Mouse (Mus musculus) granulocyte monocyte progenitor cell, adult 5-6 weeks (primary cell): ENCODE data around the gene Hmgb1. TPM values are rescaled to one million over a fixed set of nuclear protein-coding genes. Genes with fewer than 3 reads are reported as not detected.

Experiments used
- ATAC-seq: replicated peaks from 2 replicates; pipeline ENCODE4 v1.8.0; 2016; ENCODE audit warnings: mild to moderate bottlenecking, moderate TSS enrichment, inconsistent platforms; ENCODE audit not compliant: poor library complexity, severe bottlenecking
- total RNA-seq, 2 experiments: library from RNA; stranded (forward) in 1 of 2; stranded (reverse) in 1 of 2; fragments of 200-712, 200-1000 nt in 1 of 2; fragments of >200 nt in 1 of 2; fragmentation: Nextera tagmentation in 1 of 2; gene quantifications; 2 replicates each; pipeline ENCODE4 v1.2.3; 2014 to 2017

The Hmgb1 gene
- total RNA-seq, 2 experiments from 2014 or later = 1,067 to 1,480 TPM

- ATAC-seq = no peak
Observed at GRCm38 (mm10) chr5:149077136-149077535, 107.2 kb downstream of the Hmgb1 start.

- no peak for ATAC-seq
Observed at GRCm38 (mm10) chr5:149071546-149071945, 112.7 kb downstream of the Hmgb1 start.

GRCm38 (mm10) chr5:149068745-149069144 is 115.5 kb downstream of the Hmgb1 start:
- no peak for ATAC-seq

DNA sequence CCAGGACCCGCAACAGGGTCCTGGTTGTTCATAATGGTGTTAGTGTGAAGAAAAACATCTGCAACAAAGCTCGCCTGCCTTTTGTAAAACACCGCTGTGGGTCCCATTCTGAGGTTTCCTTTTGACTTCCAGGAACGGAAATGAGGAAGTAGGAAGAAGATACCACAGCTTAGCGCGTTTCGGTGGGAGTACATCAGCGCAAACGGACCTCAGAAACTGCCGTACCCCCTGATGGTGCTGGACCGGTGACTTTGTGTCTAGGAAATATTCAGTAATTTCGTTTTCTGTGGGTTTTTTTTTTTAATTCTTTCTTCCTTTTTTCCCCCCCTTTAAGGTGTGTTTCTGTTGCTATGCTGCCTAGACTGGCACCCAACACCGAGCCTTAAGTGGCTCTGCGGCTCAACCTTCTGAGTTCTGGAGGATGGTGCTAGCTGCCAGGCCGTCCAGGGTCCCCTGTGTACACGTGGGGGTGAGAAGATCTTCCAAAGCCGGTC is 116.0 kb downstream of the Hmgb1 start:
- peak; percentile 92 for ATAC-seq

DNA sequence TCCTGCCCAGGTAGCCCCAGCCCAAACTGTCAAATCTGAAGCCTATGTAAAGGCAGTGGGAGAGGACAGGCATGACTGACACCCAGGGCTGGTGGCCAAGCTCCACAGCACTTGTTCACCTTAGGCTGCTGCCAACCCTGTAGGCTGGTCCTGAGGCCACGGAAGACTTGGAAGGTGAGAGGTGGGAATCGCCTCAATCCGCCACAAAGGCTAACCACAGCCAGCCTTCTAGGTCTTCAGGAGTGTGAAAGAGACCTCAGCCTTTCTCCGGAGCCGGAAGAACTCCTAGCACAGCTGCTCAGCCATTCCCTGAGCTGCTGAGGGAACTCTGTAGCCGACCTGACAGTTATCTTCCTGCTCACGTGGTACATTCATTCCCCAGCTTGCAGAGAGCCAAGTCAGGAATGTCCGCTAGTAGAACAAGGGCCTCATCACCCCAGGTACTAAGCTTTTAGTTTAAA is 116.8 kb downstream of the Hmgb1 start:
- ATAC-seq = peak; percentile 21

GRCm38 (mm10) chr5:149062833-149063232 is 121.5 kb downstream of the Hmgb1 start:
- ATAC-seq = no peak

- ATAC-seq = peak; percentile 8; the same call in 1 of the 2 replicates
Observed at GRCm38 (mm10) chr5:149053352-149054168, 130.7 kb downstream of the Hmgb1 start.

DNA sequence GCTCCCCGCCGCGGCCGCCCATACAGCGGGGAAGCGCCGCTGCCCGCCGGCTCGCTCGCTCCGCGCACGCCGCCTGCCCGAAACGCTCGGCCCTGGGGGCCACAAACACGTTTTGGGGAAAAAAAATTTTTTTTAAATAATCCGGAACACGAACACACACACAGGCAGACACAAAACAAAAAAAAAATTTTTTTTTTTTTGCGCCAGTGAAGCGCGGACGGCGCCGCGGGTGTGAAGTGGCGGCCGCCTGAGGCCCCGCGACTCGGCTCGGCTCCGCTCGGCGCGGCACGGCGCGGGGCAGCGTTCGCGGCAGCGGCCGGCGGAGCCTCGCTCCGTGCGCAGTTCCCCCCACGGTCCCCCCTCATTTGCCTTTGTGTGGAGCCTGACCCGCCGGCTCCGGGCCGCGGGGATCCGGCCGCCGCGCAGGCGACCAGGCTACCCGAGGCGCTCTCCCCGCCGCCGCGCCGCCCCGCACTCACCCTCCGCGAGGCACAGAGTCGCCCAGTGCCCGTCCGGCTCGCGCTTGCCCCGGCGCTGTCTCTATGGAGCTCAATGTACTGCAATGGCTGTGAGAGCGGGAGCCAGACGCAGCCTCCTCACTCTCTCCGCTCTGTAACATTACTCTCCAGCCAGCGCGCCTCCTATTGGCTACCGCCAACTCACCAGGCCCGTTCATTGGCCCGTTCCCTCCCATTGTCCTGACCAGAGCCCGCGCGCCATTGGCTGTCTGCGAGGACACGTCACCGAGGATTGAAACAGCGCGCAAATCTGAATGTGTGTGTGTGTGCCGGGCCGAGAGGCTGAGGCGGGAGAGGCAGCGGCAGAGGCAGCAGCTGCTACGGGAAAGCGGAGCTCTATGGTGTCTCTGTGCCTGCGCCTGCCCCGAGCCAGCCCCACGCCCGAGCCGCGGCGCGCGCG is 131.6 kb downstream of the Hmgb1 start:
- ATAC-seq = peak; percentile 91

DNA sequence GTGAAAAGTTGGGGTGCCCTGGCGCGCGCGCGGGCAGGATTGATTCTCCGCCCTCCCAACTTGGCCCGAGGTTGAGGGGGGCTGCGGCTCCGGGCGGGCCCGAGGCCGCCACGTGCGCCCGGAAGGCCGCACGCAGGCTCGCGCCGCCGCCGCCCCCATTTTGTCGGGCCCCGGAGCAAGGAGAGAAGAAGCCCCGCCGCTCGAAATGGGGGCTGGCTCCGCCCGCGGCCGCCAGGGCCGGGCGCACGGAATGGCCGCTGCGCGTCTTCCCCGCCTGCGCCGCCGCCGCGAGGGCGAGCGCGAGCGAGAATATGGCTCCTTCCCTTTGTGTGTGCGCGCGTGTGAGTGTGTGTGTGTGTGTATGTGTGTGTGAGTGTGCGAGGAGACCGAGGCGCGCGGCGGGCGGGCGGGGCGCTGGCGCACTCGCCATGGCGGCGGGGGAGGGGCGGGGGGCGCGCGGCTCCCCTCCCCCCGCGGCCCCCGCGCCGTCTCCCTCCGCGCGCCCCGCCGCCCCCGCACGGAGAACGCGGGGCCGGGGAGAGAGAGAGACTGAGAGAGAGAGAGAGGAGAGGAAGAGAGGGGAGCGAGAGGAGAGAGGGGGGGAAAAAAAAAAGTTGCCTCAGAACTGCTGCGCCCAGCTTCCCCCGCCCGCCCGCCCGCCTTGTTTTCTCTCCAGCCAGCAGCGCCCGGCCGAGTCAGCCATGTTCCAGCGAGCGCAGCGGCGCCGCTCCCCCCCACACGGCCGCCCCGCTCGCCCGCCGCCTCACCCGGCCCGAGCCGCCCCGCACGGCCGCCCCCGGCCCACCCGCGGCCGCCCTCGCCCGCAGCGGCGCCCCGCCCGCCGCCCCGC is 132.5 kb downstream of the Hmgb1 start:
- peak; percentile 44 for ATAC-seq

DNA sequence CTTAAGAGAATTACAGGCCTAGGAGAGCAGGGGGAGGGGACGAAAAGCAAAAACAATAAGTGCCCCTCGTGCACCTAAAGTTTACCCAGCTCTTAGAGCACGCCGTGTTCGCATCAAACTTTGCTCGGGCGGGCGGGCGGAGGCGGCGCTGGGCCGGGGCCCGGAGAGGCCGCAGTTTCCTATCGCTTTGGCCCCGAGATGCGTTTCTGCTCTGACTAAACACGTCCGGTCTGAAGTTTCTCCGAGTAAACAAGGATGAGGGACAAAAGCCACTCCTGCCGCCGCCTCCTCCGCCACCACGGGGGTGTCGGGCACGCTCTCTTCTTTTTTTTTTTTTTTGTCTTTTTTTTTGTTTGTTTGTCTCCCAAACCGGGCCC is 133.1 kb downstream of the Hmgb1 start:
- peak; percentile 8 for ATAC-seq

GRCm38 (mm10) chr5:149050588-149051160 is 133.6 kb downstream of the Hmgb1 start:
- no peak for ATAC-seq

- ATAC-seq = no peak
Observed at GRCm38 (mm10) chr5:149049435-149049834, 134.9 kb downstream of the Hmgb1 start.

GRCm38 (mm10) chr5:149048961-149049360 is 135.3 kb downstream of the Hmgb1 start:
- ATAC-seq = no peak

- ATAC-seq = no peak
Observed at GRCm38 (mm10) chr5:149046650-149047049, 137.6 kb downstream of the Hmgb1 start.

DNA sequence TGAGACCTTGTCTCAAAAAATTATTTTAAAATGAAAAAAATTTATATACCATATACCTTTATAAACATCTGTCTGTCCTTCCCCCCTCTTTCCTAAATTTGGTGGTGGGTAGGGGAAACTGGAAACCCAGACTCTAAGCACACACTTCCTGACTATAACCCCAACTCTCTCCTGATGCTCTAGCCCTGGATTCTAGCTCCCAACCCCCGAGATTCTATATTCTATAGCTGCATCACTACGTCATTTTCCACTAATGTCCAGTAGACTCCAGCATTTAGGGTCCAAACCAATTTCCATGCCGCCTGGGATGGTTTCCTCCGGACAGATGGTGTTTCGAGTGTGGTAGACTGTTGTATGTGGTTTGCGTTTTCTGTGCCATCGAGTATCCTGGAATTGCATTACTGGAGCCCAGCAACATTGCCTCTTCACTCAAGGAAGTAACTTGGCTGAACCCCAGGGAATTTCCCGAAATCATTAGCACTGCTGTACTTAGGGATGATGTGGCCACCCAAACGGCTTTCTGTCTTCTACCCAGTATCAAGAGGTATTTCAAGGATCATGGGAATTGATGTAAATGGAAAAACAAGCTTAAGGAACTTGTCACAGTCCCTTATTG is 138.7 kb downstream of the Hmgb1 start:
- ATAC-seq = no peak

DNA sequence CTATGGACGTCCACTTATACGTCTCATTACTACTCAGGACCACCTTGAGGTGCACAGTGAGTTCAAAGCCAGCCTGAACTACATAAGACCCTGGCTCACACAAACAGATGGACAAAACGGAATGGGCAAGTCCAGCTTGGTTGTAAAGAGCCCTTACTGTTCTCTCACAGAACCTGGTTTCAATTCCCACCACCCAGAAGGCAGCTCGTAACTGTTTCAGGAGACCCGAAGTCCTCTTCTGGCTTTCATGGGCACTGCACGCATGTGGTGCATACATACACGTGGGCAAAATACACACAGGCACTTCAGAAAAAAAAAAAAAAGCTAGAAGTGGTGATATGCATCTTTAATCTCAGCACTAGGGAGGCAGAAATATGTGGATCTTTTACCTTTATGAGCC is 139.2 kb downstream of the Hmgb1 start:
- peak; percentile 33; the same call in 1 of the 2 replicates for ATAC-seq

- 0 out of 2 replicates have a peak, but pooled peaks have one; percentile 15 for ATAC-seq
Observed at GRCm38 (mm10) chr5:149044067-149044466, 140.2 kb downstream of the Hmgb1 start.

DNA sequence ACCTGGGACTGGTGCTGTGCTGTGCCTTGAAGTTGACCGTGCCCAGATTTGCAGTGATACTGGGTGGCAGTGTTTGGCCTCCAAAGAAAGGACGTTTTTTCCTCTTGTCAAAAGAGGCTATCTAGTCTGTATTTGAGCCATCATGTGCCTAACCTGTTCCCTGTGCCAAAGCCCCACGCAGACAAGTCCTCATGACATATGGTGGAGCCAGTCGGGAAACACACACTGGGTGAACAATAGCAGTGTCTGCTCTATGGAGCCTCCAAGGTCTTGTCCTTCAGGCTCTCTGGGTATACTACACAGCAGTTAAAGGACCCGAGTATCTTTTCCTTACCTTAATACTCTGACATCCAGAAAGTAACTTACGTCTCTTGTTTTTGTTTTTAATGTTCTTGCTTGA is 141.0 kb downstream of the Hmgb1 start:
- ATAC-seq = no peak; the same call in 1 of the 2 replicates

- ATAC-seq = peak; percentile 68
Observed at GRCm38 (mm10) chr5:149039825-149040224, 144.5 kb downstream of the Hmgb1 start.
